Mouse (Mus musculus) midbrain, embryonic 14.5 days (tissue): Measurements from ENCODE around the gene Gm10490. TPM values are rescaled to one million over a fixed set of nuclear protein-coding genes. Genes with fewer than 3 reads are reported as not detected.

Experiments
- ATAC-seq: fragments of 200-750 bp; cut with Nextera tagmentation; 2 replicates; pipeline ENCODE4 v1.8.0; 2017; ENCODE audit warnings: moderate number of reproducible peaks, moderate library complexity; ENCODE audit not compliant: low FRiP score, low TSS enrichment
- DNase-seq: peaks from one replicate; pipeline ENCODE4 v3.0.0-alpha.2; 2015
- H3K27ac ChIP-seq: fragments of 300-500 bp; sonication (generic); replicated peaks from 2 replicates; pipeline ENCODE4 v1.5.1; 2014; ENCODE audit warnings: mild to moderate bottlenecking, low read depth, low read length, moderate library complexity
- H3K27me3 ChIP-seq: fragments of 300-500 bp; sonication (generic); 2 replicates; pipeline ENCODE4 v1.6.1; 2014; ENCODE audit warnings: low read length, control low read depth, mixed read lengths; ENCODE audit not compliant: control insufficient read depth, insufficient read depth
- H3K36me3 ChIP-seq: fragments of 300-500 bp; sonication (generic); 2 replicates; pipeline ENCODE4 v1.6.1; 2014; ENCODE audit warnings: low read length, control low read depth; ENCODE audit not compliant: control insufficient read depth, insufficient read depth
- H3K4me1 ChIP-seq: fragments of 300-500 bp; sonication (generic); 2 replicates; pipeline ENCODE4 v1.6.1; 2014; ENCODE audit warnings: mild to moderate bottlenecking, antibody characterized with exemption, low read length, control low read depth; ENCODE audit not compliant: control insufficient read depth, insufficient read depth
- H3K4me2 ChIP-seq: fragments of 300-500 bp; sonication (generic); 2 replicates; pipeline ENCODE4 v1.6.1; 2014; ENCODE audit warnings: mild to moderate bottlenecking, low read length, moderate library complexity
- H3K4me3 ChIP-seq: fragments of 300-500 bp; sonication (generic); replicated peaks from 2 replicates; pipeline ENCODE4 v1.5.1; 2014; ENCODE audit warnings: low read depth, low read length
- H3K9ac ChIP-seq: fragments of 300-500 bp; sonication (generic); replicated peaks from 2 replicates; pipeline ENCODE4 v1.6.1; 2014; ENCODE audit warnings: mild to moderate bottlenecking, low read length, moderate library complexity
- H3K9me3 ChIP-seq: fragments of 300-500 bp; sonication (generic); 2 replicates; pipeline ENCODE4 v1.6.1; 2016; ENCODE audit warnings: low read length, control low read depth, mixed read lengths; ENCODE audit not compliant: control insufficient read depth
- WGBS: fragments of 180-500 bp; shearing (Covaris S2); extraction: QIAGEN DNeasy Blood & Tissue Kit; methylation state at CpG from one replicate; pipeline ENCODE4 v1.1.7; 2014; 5-methylcytosine and 5-hydroxymethylcytosine counted together
- polyA plus RNA-seq: library from polyadenylated mRNA; unstranded; fragments of >200 nt; fragmentation: Nextera tagmentation; extraction: Ambion mirVana; gene quantifications from 2 replicates; pipeline ENCODE4 v1.2.1, GENCODE M21; 2014

Gm10490 gene
- polyA plus RNA-seq, 1 experiment from 2014 or later, result not detected

DNA sequence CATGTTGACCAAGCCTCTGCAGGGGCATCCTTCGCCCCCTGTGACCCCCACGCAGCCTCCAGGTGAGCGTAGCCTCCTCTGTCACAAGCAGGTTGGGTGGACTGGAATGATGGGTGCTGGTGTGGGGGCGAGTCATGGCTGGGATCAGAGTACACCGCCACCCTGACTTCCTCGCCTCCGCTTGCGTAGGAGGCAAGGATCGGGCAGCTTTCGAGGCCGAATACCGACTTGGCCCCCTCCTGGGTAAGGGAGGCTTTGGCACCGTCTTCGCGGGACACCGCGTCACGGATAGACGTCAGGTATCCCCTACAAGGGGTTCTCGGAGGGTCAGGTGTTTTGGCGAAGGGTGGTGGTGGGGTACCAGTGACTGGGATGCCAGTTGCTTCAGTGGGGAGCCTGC lies 30.8 kb upstream of the Gm10490 start:
- Histone ChIP-seq H3K27ac (peak overlapping the region; percentile 60; the same call in 1 of the 2 replicates), H3K4me1 (no peaks in the 10 kb centered on the region; the same call in 1 of the 2 replicates), H3K9ac (peak overlapping the region; percentile 59), H3K4me3 (peak overlapping the region; percentile 50), H3K9me3 (no peaks in the 10 kb centered on the region), H3K4me2 (peak overlapping the region; percentile 79), H3K36me3 (0 out of 2 replicates have a peak, but pooled peaks cover 7% of the 10 kb centered on the region), H3K27me3 (no peaks in the 10 kb centered on the region)
- DNase-seq, result no peak
- ATAC-seq, result peak; percentile 15; the same call in 1 of the 2 replicates
- 27% methylated on average over 21 of the region's 21 CpGs for WGBS

GRCm38 (mm10) chrX:7879819-7880218 lies 29.5 kb upstream of the Gm10490 start:
- 20% methylated on average over 11 of the region's 11 CpGs for WGBS
- no peak overlapping the region for H3K27ac ChIP-seq
- H3K27me3 ChIP-seq, result no peaks in the 10 kb centered on the region

DNA sequence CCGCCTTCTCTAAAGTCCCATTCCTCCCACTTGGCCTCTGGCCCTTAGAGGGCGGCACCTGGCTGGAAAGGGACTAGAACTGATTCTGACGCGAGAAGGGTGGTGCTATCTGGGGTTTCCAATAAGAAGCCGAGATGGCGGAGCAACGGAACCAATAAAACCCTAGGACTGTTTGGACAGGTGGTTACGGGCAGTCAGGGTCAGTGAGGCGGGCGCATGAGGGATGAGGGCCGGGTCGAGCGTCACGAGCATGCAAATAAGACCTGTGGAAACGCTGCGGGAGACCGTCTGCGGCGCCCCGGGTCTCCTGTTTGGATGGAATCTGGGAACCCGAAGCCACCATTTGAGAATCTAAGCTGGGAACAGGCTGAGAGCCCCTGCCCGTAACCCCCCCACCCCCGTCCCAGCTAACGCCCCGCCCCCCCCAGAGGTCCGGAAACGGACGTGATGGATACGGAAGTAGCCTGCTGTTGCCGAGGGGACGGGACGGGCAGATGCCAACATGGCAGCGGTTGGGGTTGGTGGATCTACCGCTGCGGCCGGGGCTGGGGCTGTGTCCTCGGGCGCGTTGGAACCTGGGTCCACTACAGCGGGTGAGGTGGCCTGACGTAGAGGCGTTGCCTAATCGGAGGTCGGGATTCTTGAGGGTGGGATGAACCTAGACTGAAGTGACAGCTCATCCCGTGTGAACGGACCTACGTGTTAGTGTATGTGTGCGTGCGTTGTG lies 25.3 kb upstream of the Gm10490 start, which contains the start of gene Slc35a2:
Gene Slc35a2, plus strand, starts transcription at position 188 of the 727 bp plus-strand sequence.
- DNase-seq (peak; percentile 85), ATAC-seq (peak; percentile 83)
- peak within 1 kb of the TSS; percentile 48 for H3K4me3 ChIP-seq
- H3K9me3 ChIP-seq, result no peaks in the 10 kb centered on the region
- no peaks in the 10 kb centered on the region for H3K27me3 ChIP-seq
- WGBS, result 19% methylated on average over 49 of the region's 49 CpGs
- H3K27ac ChIP-seq, result peak within 1 kb of the TSS; percentile 89
- no peaks in the 10 kb centered on the region; the same call in 1 of the 2 replicates for H3K4me1 ChIP-seq
- no peaks in the 10 kb centered on the region for H3K36me3 ChIP-seq
- H3K4me2 ChIP-seq, result peak within 1 kb of the TSS; percentile 57
- H3K9ac ChIP-seq, result peak within 1 kb of the TSS; percentile 57; the same call in 1 of the 2 replicates

More at GRCm38 (mm10) chrX:7879819-7880218, 29.5 kb upstream of the Gm10490 start:
- DNase-seq (peak; percentile 86), ATAC-seq (peak; percentile 41)
- Histone ChIP-seq H3K4me1 (no peaks in the 10 kb centered on the region; the same call in 1 of the 2 replicates), H3K4me3 (peak overlapping the region; percentile 50), H3K9me3 (no peaks in the 10 kb centered on the region), H3K36me3 (0 out of 2 replicates have a peak, but pooled peaks cover 2% of the 10 kb centered on the region), H3K9ac (no peak overlapping the region), H3K4me2 (peak overlapping the region; percentile 79)

DNA sequence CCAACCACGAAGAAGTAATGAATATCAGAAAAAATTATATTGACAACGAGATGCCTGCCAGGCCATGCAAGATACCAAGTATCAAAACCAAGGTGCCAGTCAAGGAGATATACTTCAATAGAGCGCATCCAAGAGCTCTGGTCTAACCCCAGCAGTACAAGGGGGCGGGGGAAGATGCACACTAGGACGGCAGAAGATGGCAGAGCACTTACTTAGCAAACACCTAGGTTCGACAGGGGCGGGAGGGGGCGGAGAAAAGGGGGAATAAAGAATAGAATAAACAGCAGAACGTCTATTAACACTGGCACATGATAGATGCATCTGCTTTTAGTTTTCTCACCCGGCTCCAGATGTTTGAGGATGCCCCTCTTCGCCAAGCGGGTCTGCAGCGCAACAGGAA lies 11.1 kb upstream of the Gm10490 start:
- Histone ChIP-seq H3K9me3 (no peaks in the 10 kb centered on the region), H3K9ac (peak overlapping the region; percentile 60)

DNA sequence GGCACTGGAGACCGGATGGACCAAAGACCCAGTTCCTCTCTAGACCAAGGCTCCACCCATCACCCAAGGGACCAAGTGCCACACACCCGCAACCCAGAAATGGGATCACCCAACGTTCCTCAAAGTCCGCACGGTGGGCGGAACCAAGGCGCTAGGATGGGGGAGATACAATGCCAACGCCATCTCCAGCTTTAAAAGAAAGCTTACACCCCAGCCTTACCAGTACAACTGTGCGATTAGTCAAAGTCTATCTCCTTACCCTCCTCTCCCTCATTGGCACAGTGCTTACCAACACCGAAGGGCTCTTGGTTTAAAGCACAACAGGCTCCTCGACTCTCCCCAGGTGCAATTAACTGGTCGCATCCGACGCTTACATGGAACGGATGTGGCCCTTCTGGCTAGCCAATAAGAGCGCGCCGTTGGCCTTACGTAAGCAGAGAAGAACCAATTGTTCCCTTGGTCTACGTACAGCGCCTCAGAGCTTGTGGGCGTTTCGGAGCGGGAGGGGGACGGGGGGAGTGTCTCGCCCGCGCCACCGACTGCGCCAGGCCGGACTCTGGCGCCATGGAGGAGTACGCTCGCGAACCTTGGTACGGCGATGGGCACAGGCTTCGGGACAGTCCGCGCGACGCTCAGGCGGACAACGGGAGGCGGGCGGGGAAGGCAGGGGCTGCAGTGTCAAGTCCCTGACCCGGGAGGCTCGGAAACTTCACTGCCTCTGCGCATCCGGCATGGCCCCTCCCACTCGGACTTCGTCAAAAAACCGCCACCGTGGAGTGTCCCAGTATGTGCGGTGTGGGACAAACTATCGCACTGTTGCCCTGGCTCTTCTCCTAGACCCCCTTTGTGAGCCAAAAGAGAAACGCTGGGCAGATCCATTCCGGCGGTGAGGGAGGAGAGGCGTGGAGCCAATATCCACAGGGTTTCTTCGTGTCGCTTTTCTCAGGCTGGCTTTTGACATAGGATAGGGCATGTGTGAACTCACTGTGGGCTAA lies 10.2 kb upstream of the Gm10490 start, which contains the start of the genes Pqbp1 and Timm17b:
Gene Pqbp1, minus strand, starts transcription at position 390 of the 995 bp plus-strand sequence.
Gene Timm17b, plus strand, starts transcription at position 478 of the 995 bp plus-strand sequence.
- H3K4me2 ChIP-seq, result peak within 1 kb of the TSS; percentile 54
- 18% methylated on average over 62 of the region's 62 CpGs for WGBS
- peak within 1 kb of the TSS; percentile 60 for H3K9ac ChIP-seq
- ATAC-seq (peak; percentile 98), DNase-seq (peak; percentile 93)
- peak within 1 kb of the TSS; percentile 53 for H3K4me3 ChIP-seq
- no peaks in the 10 kb centered on the region for H3K9me3 ChIP-seq
- peaks cover 25% of the 10 kb centered on the region for H3K36me3 ChIP-seq
- H3K27ac ChIP-seq, result peak within 1 kb of the TSS; percentile 88
- H3K27me3 ChIP-seq, result no peaks in the 10 kb centered on the region
- H3K4me1 ChIP-seq, result 0 out of 2 replicates have a peak, but pooled peaks cover 4% of the 10 kb centered on the region

More for the DNA sequence above, 11.1 kb upstream of the Gm10490 start:
- peak overlapping the region; percentile 53 for H3K4me3 ChIP-seq
- H3K27me3 ChIP-seq, result no peaks in the 10 kb centered on the region
- DNase-seq (no peak), ATAC-seq (no peak)
- 33% methylated on average over 13 of the region's 13 CpGs for WGBS
- peaks cover 25% of the 10 kb centered on the region for H3K36me3 ChIP-seq
- H3K27ac ChIP-seq, result peak overlapping the region; percentile 88
- 0 out of 2 replicates have a peak, but pooled peaks cover 4% of the 10 kb centered on the region for H3K4me1 ChIP-seq
- H3K4me2 ChIP-seq, result peak overlapping the region; percentile 54

DNA sequence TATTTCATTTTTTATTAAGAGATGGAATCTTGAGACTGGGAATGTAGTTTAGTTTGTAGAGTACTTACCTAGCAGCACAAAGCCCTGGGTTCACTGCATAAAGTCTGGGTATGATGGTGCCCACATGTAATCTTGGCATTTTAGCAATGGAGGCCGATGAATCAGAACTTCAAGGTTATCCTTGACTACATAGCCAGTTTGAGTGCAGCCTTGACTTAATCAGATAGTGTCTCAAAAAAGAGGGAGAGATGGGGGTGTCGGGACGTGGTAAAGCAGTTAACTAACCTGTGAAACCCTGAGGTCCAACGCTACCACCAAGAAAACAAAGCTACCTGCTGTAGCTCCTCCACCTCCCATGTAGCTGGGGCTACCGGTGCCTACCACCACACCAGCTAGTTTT lies 4.9 kb upstream of the Gm10490 start:
- DNase-seq (no peak), ATAC-seq (no peak)
- Histone ChIP-seq H3K27me3 (no peaks in the 10 kb centered on the region), H3K4me3 (no peak overlapping the region), H3K27ac (no peak overlapping the region), H3K4me1 (0 out of 2 replicates have a peak, but pooled peaks cover 4% of the 10 kb centered on the region), H3K9ac (no peak overlapping the region), H3K36me3 (peaks cover 14% of the 10 kb centered on the region; the same call in 1 of the 2 replicates), H3K4me2 (no peak overlapping the region), H3K9me3 (no peaks in the 10 kb centered on the region)
- WGBS, result 94% methylated on average over 5 of the region's 5 CpGs

- no peak within 1 kb of the TSS for H3K4me3 ChIP-seq
- no peak within 1 kb of the TSS for H3K9ac ChIP-seq
- peaks cover 14% of the 10 kb centered on the region; the same call in 1 of the 2 replicates for H3K36me3 ChIP-seq
- H3K4me1 ChIP-seq, result no peaks in the 10 kb centered on the region
- ATAC-seq (no peak), DNase-seq (no peak)
- H3K4me2 ChIP-seq, result no peak within 1 kb of the TSS
- H3K9me3 ChIP-seq, result no peaks in the 10 kb centered on the region
- no peak within 1 kb of the TSS for H3K27ac ChIP-seq
- H3K27me3 ChIP-seq, result no peaks in the 10 kb centered on the region
- WGBS, result 86% methylated on average over 5 of the region's 5 CpGs
These were observed 1.6 kb upstream of the Gm10490 start, which contains the start of gene Gm10491 for GRCm38 (mm10) chrX:7907735-7908134. Gm10491 (minus strand) TSS chrX:7907835.

DNA sequence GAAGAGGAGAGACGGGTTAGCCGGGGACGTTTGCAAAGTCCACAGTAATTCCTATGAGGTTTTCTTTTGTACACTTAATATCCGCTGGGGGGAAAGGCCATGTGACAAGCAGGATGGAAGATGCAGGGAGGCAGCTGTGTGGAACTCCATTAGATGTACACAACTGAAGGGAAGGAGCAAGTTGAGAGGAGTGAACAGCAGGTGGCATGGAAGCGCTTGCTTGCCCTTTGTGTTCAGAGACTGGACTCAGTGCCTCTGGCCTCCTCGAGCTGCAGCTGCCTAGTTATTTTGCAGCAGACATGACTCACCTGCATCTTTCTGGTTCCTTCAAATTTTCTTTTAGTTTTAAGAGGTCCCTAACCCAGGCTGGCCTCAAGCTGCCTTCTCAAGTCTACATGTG lies 1.1 kb downstream of the Gm10490 start:
- Histone ChIP-seq H3K9me3 (no peaks in the 10 kb centered on the region), H3K27ac (no peak overlapping the region), H3K4me2 (no peak overlapping the region), H3K9ac (no peak overlapping the region), H3K27me3 (no peaks in the 10 kb centered on the region), H3K36me3 (0 out of 2 replicates have a peak, but pooled peaks cover 11% of the 10 kb centered on the region), H3K4me3 (no peak overlapping the region), H3K4me1 (no peaks in the 10 kb centered on the region)
- ATAC-seq (no peak), DNase-seq (peak; percentile 38)
- 39% methylated on average over 6 of the region's 6 CpGs for WGBS
